Comparison of ENCODE assay signal across 16 mouse cellular contexts in genomic region chr11:104661106-104661505, GRCm38 (mm10). TPM values are rescaled to one million over a fixed set of nuclear protein-coding genes. Genes with fewer than 3 reads are reported as not detected.
DNase-seq lines count a peak whose midpoint lies in the region; ATAC-seq and TF ChIP-seq lines count a peak whose summit lies in the region.
"Had no signal": no experiment of that assay in that cellular context is flagged by ENCODE, and none has a peak within 500 bp of the region (broad histone marks: within the 10 kb centered on the region; RNA-seq: fewer than 3 reads in every experiment).

No protein-coding gene starts in this region.

- 70% methylated on average over 5 of the region's 5 CpGs for WGBS in spleen, adult 2 months

- no peak overlapping the region for H3K4me3 ChIP-seq in spleen, adult 2 months (ENCODE audit: extremely low read depth, insufficient read depth, insufficient read length)
- H3K4me3 ChIP-seq: neural tube, embryonic 12.5 days had no signal

- H3K27ac ChIP-seq in spleen, adult 2 months (ENCODE audit: insufficient read depth, low read length), result peak overlapping the region; percentile 35
- H3K27ac ChIP-seq: neural tube, embryonic 12.5 days had no signal

- peak; percentile 80 for ATAC-seq in inflammation-experienced regulatory T-cells, adult 6 months
- ATAC-seq in megakaryocyte-erythroid progenitor cell, adult 5-6 weeks (replicated peaks; ENCODE audit: low FRiP score, low TSS enrichment, poor library complexity, severe bottlenecking), result peak; percentile 64
- ATAC-seq in erythroid progenitor cell, adult 5-6 weeks (replicated peaks; ENCODE audit: low FRiP score, poor library complexity, severe bottlenecking), result no peak

- H3K27me3 ChIP-seq in spleen, adult 2 months (ENCODE audit: control insufficient read depth, insufficient read depth, low read length), result no peaks in the 10 kb centered on the region
- H3K27me3 ChIP-seq: neural tube, embryonic 12.5 days had no signal

- peaks cover 14% of the 10 kb centered on the region; the same call in 1 of the 2 replicates for H3K4me1 ChIP-seq in spleen, adult 2 months (ENCODE audit: control insufficient read depth, insufficient read depth, insufficient read length)
- H3K4me1 ChIP-seq: neural tube, embryonic 12.5 days had no signal

- peak in 1 of 2 experiments; percentile 48 for DNase-seq in spleen, adult 2 months (ENCODE audit: low read depth in 1 of 2, low spot score in 2 of 2)
- DNase-seq in spleen, adult 18-20 months, result no peak
- DNase-seq in thymus, postnatal 4 days, result peak; percentile 53
- no peak for DNase-seq in embryo, embryonic 11 days
- DNase-seq in urinary bladder, postnatal 10 days (ENCODE audit: low spot score), result no peak
- DNase-seq: adrenal gland, postnatal 10 days; gastrocnemius, postnatal 25 days; heart, postnatal 4 days; lung, adult 2 months had no signal

- peaks cover 4% of the 10 kb centered on the region; the same call in 1 of the 2 replicates for H3K36me3 ChIP-seq in spleen, adult 2 months (ENCODE audit: control insufficient read depth, insufficient read depth, low read length)
- H3K36me3 ChIP-seq: neural tube, embryonic 12.5 days had no signal

- TF ChIP-seq POLR2A in spleen, adult 2 months (IDR thresholded peaks at IDR 0.05; ENCODE audit: low read depth, low read length), result no peak

- no peak for TF ChIP-seq CTCF in spleen, adult 2 months (IDR thresholded peaks at IDR 0.05; ENCODE audit: extremely low read depth, insufficient read depth, insufficient read length, insufficient replicate concordance)

RNA-seq across cellular contexts. Expression of gene Gm11639, which starts 24.4 kb away (rescaled TPM):
- not detected in 2 replicates for polyA plus RNA-seq in spleen, adult 2 months (2012; rRNA removed)
- under 1 TPM in 2 of 3 experiments, not detected in 1; 0.03 to 0.09 TPM for polyA plus RNA-seq in inflammation-experienced regulatory T-cells, adult 6 months (2017; shearing (Covaris generic))
- not detected in 2 replicates for total RNA-seq in megakaryocyte-erythroid progenitor cell, adult 5-6 weeks (2014; fragmentation: Nextera tagmentation)
- total RNA-seq in megakaryocyte-erythroid progenitor cell, adult 5-6 weeks (2017), result not detected in 2 replicates
- not detected in 2 replicates for total RNA-seq in erythroid progenitor cell, adult 5-6 weeks (2015; ENCODE audit: low replicate concordance)
- total RNA-seq in erythroid progenitor cell, adult 5-6 weeks (2017; ENCODE audit: low replicate concordance), result not detected in 2 replicates
- polyA plus RNA-seq: C2C12; large intestine, adult 2 months; lung, adult 2 months; midbrain, embryonic 11.5 days had no signal

RNA-seq across cellular contexts. Expression of gene Itgb3, which starts 53.3 kb away (rescaled TPM):
- 25.6 and 29.1 TPM in 2 replicates for polyA plus RNA-seq in spleen, adult 2 months (2012; rRNA removed)
- 10 to 100 TPM in 2 of 3 experiments, 1 to 10 TPM in 1; 6.4 to 17.5 (median 11.8) TPM for polyA plus RNA-seq in inflammation-experienced regulatory T-cells, adult 6 months (2017; shearing (Covaris generic))
- total RNA-seq in megakaryocyte-erythroid progenitor cell, adult 5-6 weeks (2014; fragmentation: Nextera tagmentation), result 0.52 and 0.94 TPM in 2 replicates
- total RNA-seq in megakaryocyte-erythroid progenitor cell, adult 5-6 weeks (2017), result 2.6 and 3.6 TPM in 2 replicates
- 2.1 TPM in 1 of 2 replicates, not detected in the other for total RNA-seq in erythroid progenitor cell, adult 5-6 weeks (2015; ENCODE audit: low replicate concordance)
- 2.4 and 3.6 TPM in 2 replicates for total RNA-seq in erythroid progenitor cell, adult 5-6 weeks (2017; ENCODE audit: low replicate concordance)
